Mouse (Mus musculus) granulocyte monocyte progenitor cell, adult 5-6 weeks (primary cell): ENCODE results near the gene Cdk7. TPM values are rescaled to one million over a fixed set of nuclear protein-coding genes. Genes with fewer than 3 reads are reported as not detected.
"Not testable (repeated sequence)": the region's sequence is repeated elsewhere in the genome, so short reads cannot be mapped to it uniquely, and the experiment has no call there.

Source experiments
- ATAC-seq: replicated peaks from 2 replicates; pipeline ENCODE4 v1.8.0; 2016; ENCODE audit warnings: mild to moderate bottlenecking, moderate TSS enrichment, inconsistent platforms; ENCODE audit not compliant: poor library complexity, severe bottlenecking
- total RNA-seq, 2 experiments: library from RNA; stranded (forward) in 1 of 2; stranded (reverse) in 1 of 2; fragments of 200-712, 200-1000 nt in 1 of 2; fragments of >200 nt in 1 of 2; fragmentation: Nextera tagmentation in 1 of 2; gene quantifications; 2 replicates each; pipeline ENCODE4 v1.2.3; 2014 to 2017

Gene Cdk7
- total RNA-seq, 2 experiments from 2014 or later = 37.8 to 54.5 TPM

DNA sequence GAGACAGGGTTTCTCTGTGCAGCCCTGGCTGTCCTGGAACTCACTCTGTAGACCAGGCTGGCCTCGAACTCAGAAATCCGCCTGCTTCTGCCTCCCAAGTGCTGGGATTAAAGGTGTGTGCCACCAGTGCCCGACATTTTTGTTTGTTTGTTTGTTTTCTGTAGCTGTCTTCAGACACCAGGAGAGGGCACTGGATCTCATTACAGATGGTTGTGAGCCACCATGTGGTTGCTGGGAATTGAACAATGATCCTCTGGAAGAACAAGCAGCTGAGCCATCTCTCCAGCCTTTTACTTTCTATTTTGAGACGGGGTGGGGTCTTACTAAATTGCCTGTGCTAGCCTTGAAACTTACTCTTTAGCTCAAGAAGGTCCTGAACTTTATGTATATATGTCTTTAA lies 2.2 kb downstream of the Cdk7 start:
- ATAC-seq = not testable (repeated sequence)

DNA sequence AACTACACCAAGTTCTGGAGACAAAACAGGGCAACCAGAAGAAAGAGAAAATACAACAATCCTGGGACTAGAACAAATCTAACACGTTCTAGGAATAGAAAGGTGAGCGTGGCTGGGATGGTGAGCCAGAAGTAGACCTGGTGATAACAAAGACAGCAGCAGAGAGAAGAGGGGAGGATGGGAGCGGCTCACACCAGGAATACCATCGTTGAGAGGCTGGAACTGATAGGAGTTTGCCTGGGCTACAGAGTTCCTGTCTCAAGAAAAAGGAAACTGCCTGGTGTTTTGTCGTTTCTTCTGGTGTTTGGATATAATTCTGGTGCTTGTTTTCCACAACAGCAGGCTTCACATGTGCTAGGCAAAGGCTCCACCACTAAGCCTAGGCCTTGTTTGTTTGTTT lies 2.7 kb downstream of the Cdk7 start:
- no peak for ATAC-seq

DNA sequence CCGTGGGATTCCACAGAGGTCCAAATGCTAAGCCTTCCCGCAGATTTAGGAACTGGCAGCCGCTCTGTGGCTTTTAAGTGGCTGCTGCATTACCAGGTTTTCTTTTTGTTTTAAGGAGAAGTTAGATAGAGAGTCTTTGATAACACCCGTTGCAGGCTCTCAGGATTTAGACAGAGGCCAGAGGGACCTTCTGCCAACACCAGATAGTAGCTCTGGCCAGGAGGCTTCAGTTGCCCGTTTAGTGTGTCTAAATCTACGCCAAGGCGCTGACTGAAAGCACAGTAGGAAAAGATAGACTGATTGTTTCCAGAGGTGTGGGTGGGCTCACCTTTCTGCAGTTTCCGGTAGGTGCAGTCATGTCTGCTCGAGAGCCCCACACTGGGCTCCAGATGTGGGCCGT lies 5.5 kb downstream of the Cdk7 start:
- no peak for ATAC-seq

DNA sequence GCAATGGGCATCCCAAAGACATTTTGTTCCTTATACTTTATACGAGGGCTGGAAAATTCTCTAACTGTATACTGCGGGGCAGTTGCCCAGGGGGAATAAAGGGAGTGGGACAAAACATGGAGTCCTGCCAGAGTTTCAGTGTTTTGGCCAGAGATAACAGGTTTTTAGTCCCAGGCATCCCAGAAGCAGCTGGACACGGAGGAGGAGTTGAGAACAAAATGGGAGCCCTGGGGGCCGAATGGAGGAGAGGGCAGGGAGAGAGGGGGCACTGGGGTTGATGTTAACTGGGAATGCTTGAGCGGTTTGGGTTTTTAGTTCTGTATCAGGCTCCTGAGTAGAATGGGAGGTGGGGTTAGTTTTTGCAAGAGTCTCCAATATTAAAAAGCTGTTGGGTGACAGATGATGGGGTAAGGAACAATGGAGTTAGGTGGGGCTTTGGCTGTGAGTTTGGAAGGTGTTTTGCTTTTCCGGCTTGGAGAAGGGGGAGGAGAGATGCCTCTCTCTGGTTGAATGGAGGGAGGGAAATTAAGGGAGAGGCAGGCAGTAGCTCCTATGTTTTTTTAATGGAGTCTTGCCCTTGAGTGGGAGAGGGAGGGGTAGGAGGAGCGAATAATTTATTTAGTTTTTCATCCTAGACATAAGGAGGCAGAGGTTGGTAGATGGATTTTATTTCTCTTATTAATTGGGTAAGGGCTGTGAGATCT lies 6.5 kb downstream of the Cdk7 start:
- no peak for ATAC-seq

DNA sequence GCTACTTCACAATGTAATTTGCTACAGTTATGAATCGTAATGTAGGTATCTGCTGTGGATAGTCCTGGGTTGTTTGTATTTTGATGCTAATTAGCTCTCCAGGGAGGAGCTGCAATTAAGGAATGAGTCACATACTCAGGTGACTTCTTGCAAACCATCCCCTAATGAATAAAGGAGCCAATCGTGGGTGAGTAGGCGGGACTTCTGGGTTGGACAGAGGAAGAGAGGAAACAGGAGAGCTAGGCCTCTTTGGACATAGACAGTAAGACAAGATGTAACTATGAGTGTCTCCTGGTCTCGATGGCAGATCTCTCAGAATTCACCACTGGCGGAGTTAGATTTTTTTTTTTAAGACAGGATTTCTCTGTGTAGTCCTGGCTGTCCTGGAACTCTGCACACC lies 9.1 kb downstream of the Cdk7 start:
- no peak for ATAC-seq

DNA sequence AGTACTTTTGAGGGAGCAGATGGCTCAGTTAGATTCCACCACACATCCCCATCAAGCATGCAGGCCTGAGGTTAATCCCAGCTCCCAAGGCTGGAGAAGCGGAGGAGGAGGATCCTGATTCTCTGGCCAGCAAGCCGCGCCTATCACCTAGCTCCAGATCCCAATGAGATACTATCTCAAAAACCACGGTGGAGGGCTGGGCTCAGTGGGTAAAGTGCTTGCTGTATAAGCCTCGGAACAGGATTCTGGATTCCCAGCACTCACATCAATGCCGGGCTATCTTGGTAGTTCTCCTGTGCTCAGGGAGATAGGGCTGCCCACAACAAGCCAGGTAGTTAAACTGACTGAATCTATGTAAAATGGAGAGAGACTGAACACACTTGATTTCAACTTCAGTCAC lies 15.3 kb downstream of the Cdk7 start:
- no peak for ATAC-seq

DNA sequence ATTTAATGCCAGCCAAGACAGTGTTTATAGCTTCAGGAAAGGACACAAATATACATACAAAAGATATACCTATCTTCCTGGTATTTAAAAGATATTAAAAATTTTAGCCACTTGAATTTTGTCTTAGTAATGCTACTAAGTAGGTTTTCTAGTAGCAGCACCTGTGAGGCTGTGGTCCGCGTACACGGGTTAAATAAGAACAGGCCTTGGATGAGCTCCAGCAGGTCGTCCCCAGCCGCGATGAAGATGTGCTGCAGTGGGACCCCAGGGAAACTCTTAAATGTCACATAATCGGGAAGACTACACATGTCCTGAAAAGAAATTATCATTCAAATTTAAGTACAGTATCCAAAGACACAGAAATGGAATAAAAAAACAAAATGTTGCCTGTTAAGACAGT lies 24.5 kb downstream of the Cdk7 start:
- no peak for ATAC-seq

DNA sequence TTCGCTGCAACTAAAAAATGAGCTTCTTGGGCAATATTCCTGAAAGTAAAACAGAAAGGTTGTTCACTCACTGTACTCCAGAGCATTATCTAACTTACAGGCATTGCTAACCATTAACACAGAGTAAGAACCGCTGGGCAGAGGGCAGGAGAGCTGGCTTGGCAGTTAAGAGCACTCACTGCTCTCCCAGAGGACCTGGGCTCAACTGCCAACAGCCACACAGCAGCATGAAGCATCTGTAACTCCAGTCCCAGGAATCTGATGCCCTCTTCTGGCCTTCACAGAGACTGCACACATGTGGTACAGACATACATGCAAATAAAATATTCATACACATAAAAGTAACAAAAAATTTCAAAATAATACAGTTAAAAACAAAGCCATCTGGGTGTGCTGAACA lies 27.3 kb downstream of the Cdk7 start:
- ATAC-seq = 0 out of 2 replicates have a peak, but pooled peaks have one; percentile 25

DNA sequence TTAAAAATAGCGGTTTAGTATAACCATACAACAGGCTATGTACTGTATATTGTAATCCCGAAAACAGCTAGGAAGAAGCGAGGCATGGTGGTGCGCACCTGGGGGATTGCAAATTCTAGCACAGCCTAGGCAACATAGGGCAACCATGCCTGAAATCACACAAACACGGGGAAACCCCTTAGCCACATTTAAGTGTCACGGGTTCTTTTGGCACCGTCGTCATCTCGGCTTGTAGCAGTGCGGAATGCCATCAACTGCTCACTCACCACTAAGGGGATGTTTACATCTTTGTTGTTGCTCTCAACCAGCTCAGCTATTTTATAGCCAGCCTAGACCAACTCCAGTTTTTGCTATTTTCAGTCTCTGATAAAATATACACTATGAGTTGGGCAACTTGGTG lies 31.9 kb downstream of the Cdk7 start:
- no peak for ATAC-seq

DNA sequence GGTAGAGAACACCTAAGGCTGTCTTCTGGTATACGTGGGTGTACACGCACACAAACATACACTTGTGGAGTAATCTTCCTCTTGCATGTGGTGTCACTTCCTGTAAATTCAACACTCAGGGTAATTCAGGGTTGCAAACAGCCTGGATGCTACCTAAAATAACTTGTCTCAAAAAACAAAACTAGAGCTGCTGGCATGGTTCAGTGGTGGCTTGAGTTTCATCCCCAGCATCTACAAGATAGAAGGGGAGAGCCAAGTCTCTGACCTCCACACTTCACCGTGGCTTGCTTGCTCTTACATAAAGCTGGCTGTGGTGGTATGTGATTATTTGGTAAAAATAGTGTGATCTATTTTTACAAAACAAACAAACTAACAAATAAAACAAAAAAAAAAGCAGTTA lies 33.2 kb downstream of the Cdk7 start:
- peak; percentile 48; the same call in 1 of the 2 replicates for ATAC-seq

DNA sequence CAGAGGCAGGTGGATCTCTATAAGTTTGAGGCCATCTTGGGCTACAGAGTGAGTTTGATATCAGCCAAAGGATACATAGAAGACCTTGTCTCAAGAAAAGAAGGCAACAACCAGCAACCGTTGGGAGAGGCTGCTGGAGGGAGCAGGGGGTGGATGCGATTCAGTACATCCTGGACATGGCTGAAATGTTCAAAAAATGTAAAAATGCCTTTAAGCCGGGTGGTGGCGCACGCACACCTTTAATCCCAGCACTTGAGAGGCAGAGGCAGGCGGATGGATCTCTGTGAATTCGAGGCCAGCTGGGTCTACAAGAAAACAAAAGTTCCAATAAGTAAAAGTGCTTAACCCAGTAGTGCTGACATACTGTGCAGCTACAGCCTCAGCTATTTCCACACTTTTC lies 43.2 kb downstream of the Cdk7 start:
- no peak for ATAC-seq

DNA sequence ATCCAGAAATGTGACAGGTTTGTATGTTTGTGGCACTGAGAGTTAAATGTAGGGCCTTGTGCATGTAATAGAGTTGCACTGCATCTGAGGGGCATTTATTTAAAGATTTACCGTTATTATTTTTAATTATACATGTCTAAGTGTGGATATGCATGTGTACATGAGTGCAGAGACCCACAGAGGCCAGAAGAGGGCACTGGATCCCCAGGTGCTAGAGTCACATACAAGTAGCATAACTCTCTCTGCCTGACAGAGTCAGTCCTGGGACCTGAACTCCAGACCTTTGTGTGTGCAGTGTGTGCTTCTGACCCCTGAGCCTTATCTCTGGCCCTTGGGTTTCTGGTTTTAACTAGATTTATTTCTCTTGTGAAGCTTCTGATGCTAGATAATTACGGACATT lies 46.4 kb downstream of the Cdk7 start:
- peak; percentile 50; the same call in 1 of the 2 replicates for ATAC-seq

DNA sequence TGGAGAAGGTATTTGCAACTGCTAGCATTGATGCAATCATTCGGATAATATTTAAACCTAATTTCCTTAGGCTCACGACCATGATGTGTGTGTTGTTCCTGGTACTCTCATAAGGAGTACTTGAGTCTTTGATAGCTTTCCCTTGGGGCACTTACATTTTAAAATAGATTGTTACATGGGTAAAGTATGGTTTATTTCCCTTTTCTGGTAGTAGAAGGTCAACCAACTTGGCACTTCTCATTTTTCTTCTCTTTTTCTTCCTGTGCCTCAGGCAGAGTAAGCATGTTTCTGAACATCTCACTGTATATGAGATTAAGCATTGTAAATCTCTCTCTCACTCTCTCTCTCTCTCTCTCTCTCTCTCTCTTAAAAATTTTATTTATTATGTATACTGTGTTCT lies 47.9 kb downstream of the Cdk7 start:
- ATAC-seq = no peak; the same call in 1 of the 2 replicates

DNA sequence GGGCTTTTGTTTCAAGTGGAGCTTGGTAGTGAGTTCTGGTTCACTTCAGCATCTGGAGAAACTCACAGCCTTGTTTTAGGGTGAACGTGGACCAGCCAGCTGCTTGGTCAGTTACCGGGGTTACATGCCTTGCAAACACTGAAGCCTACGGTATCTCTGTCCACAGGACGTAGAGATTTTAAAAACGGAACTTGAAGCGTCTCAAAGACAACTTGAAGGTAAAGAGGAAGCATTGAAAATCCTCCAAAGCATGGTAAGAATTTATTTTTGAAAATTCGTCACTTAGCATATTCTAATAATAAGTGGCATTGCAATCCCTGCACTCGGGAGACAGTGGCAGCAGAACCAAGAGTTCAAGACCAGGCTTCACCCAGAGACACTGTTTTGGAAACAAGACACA lies 49.1 kb downstream of the Cdk7 start:
- no peak for ATAC-seq

DNA sequence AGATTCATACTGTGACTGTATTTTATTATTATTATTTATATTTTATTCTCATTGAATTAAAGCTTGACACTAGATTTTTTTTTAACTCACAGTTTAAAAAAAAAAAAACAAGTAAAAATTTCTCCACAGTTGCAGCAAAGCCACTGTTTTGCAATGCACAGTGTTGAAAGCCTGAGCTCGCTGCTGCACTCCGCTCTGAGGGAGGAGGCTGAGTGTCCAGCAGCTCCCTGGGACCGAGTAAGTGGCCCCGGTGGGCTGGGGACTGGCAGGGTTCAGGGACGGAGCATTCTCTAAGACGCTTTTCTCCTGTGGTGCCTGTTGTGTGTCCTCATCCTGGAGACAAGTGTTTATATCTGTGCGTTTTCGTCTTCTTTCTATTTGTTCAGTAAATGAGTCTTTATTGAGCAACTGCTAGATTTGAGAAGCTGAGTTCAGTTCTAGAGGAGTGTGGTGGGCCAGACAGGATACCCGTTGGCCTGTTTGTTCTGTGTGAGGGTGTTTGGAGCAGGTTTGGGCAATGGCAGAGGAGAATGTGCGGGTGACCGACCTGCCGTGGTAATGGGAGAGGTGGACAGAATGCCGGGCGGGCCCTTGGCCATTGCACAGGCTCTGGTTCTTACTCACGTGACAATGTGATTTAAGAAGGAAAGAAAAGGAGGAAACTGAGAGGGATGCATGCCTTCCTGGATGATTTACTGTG lies 54.7 kb downstream of the Cdk7 start:
- peak; percentile 93 for ATAC-seq

DNA sequence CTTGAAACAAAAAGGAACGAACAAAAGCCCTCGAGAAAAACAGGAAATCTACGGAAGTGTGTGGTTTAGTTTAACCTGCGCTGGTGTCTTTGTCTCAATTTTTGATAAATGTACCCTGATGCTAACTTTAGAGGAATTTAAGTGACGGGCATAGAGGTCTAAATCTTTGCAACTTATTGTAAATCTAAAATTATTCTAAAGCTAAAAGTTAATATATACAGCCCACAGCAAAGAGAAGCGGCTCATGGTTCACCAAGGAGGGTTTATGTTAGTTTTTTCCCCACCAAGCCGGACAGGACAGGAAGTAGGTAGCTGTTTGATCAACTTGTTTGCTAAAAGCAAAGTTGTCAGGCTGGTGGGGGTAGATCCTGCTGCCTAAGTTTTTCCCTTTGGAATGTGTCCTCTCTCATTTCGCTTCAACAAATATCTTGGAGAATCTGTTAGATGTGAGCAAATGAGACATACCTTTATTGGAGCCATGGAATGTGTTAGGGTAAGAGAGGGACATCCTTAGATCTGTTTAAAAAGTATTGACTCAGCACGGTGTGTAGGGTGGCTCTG lies 60.5 kb downstream of the Cdk7 start:
- ATAC-seq = peak; percentile 41

DNA sequence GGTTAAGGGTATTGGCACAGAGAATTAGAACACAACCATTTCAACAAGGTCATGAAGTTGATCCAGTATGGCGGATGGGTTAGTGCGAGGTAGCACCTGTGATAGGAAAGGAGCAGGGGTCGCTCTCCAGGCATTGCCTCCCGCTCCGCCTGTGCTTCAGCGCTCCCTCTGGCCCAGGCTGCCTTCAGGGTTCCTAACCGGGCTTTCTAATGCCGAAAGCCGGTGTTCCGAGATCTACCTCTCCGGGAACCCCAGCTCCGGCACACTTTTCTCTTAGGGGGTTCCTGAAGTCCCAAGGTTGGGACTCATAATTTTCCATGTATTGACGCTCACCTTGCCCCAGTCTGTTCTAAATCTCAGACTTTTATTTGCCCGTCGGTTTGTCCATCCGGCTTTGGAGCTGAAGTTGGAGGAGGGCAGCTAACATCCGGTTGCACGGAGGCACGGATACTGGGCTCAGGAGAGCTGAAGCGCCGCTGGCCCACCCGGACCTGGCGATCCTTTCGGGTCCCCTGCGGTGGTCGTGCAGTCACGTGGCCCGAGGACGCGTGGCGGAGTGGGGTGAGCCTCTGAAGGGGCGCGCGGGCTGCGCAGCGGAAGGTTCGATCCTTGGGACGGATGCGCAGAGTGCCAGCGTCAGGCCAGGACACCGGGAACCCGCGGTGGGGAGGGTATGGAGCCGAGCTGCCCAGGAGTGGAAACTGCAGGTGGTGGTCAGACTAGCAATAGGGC lies 61.3 kb downstream of the Cdk7 start, which contains the start of gene Ccdc125:
TSS of gene Ccdc125 (plus strand) at position 427 of the 732 bp plus-strand sequence.
- peak; percentile 66 for ATAC-seq

DNA sequence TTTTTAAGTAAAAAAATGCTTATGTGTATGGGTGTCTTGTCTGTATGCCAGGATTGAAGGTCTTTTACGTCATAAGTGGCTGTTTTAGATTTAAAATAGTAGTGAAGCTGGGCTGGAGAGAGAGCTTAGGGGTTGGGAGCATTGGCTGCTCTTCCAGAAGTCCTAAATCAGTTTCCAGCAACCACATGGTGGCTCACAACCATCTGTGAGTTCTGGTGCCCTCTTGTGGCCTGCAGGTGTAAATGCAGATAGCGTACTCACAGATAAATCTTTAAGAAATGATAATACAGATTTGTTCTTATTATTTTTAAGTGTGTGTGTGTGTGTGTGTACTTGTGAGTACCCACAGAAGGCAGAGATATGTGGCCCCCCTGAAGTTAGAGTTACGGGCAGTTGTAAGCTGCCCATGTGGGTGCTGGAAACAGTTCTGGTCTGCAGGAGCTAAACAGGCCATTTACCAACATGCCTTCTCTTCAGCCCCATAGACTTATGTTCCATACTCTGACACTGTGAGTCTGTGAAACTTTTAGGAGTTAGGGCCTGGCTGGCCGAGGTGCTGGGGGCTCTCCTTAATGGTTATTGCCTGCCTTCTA lies 70.8 kb downstream of the Cdk7 start:
- ATAC-seq = peak; percentile 71

DNA sequence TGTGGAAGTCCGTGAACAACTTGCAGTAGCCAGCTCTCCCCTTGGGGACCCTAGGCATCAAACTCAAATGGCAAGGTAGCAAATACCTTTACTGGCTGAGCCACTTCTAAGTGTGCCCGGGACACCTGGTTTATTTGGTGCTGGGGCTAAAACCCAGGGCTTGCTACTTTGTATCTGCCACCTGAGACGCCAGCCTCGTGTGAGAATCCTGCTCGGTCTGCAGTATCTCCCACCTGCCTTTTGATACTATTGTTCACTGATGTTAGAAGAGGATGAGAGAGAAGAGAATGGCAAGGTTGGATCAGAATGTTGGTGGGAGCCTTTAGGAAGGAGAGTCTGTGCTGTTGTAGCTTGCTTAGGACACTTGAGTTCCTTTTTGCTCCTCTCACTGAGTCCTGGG lies 72.6 kb downstream of the Cdk7 start:
- no peak for ATAC-seq
